Mouse (Mus musculus) hindbrain, embryonic 15.5 days (tissue): ENCODE results near the gene Irf2bp2. TPM values are rescaled to one million over a fixed set of nuclear protein-coding genes. Genes with fewer than 3 reads are reported as not detected.
A peak's percentile ranks its signal among the peaks of the same experiment; 100 is the strongest.

ENCODE experiments used
- ATAC-seq: fragments of 200-750 bp; cut with Nextera tagmentation; 2 replicates; pipeline ENCODE4 v1.8.0; 2017; ENCODE audit warnings: low read depth, moderate number of reproducible peaks, moderate TSS enrichment; ENCODE audit not compliant: low FRiP score
- H3K27ac ChIP-seq: fragments of 300-500 bp; sonication (generic); replicated peaks from 2 replicates; pipeline ENCODE4 v1.5.1; 2015; ENCODE audit warnings: mild to moderate bottlenecking, inconsistent platforms
- H3K27me3 ChIP-seq: fragments of 300-500 bp; sonication (generic); 2 replicates; pipeline ENCODE4 v1.6.1; 2015; ENCODE audit warnings: control low read depth, inconsistent platforms
- H3K36me3 ChIP-seq: fragments of 300-500 bp; sonication (generic); 2 replicates; pipeline ENCODE4 v1.6.1; 2015; ENCODE audit warnings: control low read depth, inconsistent platforms
- H3K4me1 ChIP-seq: fragments of 300-500 bp; sonication (generic); replicated peaks from 2 replicates; pipeline ENCODE4 v1.6.1; 2015; ENCODE audit warnings: control low read depth, inconsistent platforms
- H3K4me2 ChIP-seq: fragments of 300-500 bp; sonication (generic); 2 replicates; pipeline ENCODE4 v1.6.1; 2015; ENCODE audit warnings: moderate library complexity, mild to moderate bottlenecking, inconsistent platforms
- H3K4me3 ChIP-seq: fragments of 300-500 bp; sonication (generic); 2 replicates; pipeline ENCODE4 v1.5.1; 2015; ENCODE audit warnings: mild to moderate bottlenecking, inconsistent platforms
- H3K9ac ChIP-seq: fragments of 300-500 bp; sonication (generic); 2 replicates; pipeline ENCODE4 v1.6.1; 2015; ENCODE audit warnings: inconsistent platforms
- H3K9me3 ChIP-seq: fragments of 300-500 bp; sonication (generic); 2 replicates; pipeline ENCODE4 v1.6.1; 2016; ENCODE audit warnings: control low read depth, inconsistent platforms
- WGBS: fragments of 180-500 bp; shearing (Covaris S2); methylation state at CpG from one replicate; pipeline ENCODE4 v1.1.7; 2015; 5-methylcytosine and 5-hydroxymethylcytosine counted together
- polyA plus RNA-seq: library from polyadenylated mRNA; unstranded; fragments of >200 nt; fragmentation: Nextera tagmentation; extraction: Ambion mirVana; gene quantifications from 2 replicates; pipeline ENCODE4 v1.2.1, GENCODE M21; 2015

The Irf2bp2 gene
- polyA plus RNA-seq, 1 experiment from 2014 or later = 9.1 TPM

GRCm38 (mm10) chr8:126583534-126583933, 10.3 kb downstream of the Irf2bp2 start:
- H3K9ac ChIP-seq = peak overlapping the region; percentile 43; the same call in 1 of the 2 replicates
- no peaks in the 10 kb centered on the region for H3K36me3 ChIP-seq
- no peaks in the 10 kb centered on the region for H3K27me3 ChIP-seq
- H3K27ac ChIP-seq = peak overlapping the region; percentile 82
- H3K4me1 ChIP-seq = peaks cover 62% of the 10 kb centered on the region
- peak overlapping the region; percentile 46 for H3K4me3 ChIP-seq
- WGBS = 2% methylated on average over 13 of the region's 13 CpGs
- no peak for ATAC-seq
- peak overlapping the region; percentile 93 for H3K4me2 ChIP-seq
- no peaks in the 10 kb centered on the region for H3K9me3 ChIP-seq

- peaks cover 57% of the 10 kb centered on the region for H3K4me1 ChIP-seq
- 0 out of 2 replicates have a peak overlapping the region, but pooled peaks have one; percentile 33 for H3K27ac ChIP-seq
- 34% methylated on average over 2 of the region's 2 CpGs for WGBS
Measured at GRCm38 (mm10) chr8:126583018-126583417, 10.8 kb downstream of the Irf2bp2 start.

GRCm38 (mm10) chr8:126582509-126582908, 11.3 kb downstream of the Irf2bp2 start:
- ATAC-seq = no peak
- Histone ChIP-seq H3K27me3 (no peaks in the 10 kb centered on the region), H3K4me3 (no peak overlapping the region), H3K9ac (no peak overlapping the region), H3K4me2 (no peak overlapping the region), H3K36me3 (no peaks in the 10 kb centered on the region), H3K9me3 (no peaks in the 10 kb centered on the region), H3K27ac (0 out of 2 replicates have a peak overlapping the region, but pooled peaks have one; percentile 33), H3K4me1 (peaks cover 51% of the 10 kb centered on the region)
- WGBS = 35% methylated on average over 6 of the region's 6 CpGs

More at GRCm38 (mm10) chr8:126583018-126583417, 10.8 kb downstream of the Irf2bp2 start:
- H3K4me2 ChIP-seq = peak overlapping the region; percentile 93; the same call in 1 of the 2 replicates
- no peak for ATAC-seq
- H3K4me3 ChIP-seq = no peak overlapping the region
- H3K9ac ChIP-seq = no peak overlapping the region
- no peaks in the 10 kb centered on the region for H3K27me3 ChIP-seq
- H3K36me3 ChIP-seq = no peaks in the 10 kb centered on the region
- no peaks in the 10 kb centered on the region for H3K9me3 ChIP-seq

GRCm38 (mm10) chr8:126581662-126582061, 12.1 kb downstream of the Irf2bp2 start:
- no peak for ATAC-seq
- H3K27ac ChIP-seq = no peak overlapping the region
- no peaks in the 10 kb centered on the region for H3K9me3 ChIP-seq
- H3K4me3 ChIP-seq = no peak overlapping the region
- WGBS = 96% methylated on average over 6 of the region's 6 CpGs
- H3K36me3 ChIP-seq = no peaks in the 10 kb centered on the region
- H3K4me1 ChIP-seq = peaks cover 44% of the 10 kb centered on the region
- H3K27me3 ChIP-seq = no peaks in the 10 kb centered on the region
- H3K4me2 ChIP-seq = no peak overlapping the region
- H3K9ac ChIP-seq = no peak overlapping the region

- H3K36me3 ChIP-seq = no peaks in the 10 kb centered on the region
- no peak overlapping the region for H3K4me3 ChIP-seq
- no peak for ATAC-seq
- no peak overlapping the region for H3K4me2 ChIP-seq
- peaks cover 35% of the 10 kb centered on the region for H3K4me1 ChIP-seq
- no peak overlapping the region for H3K9ac ChIP-seq
- H3K27ac ChIP-seq = no peak overlapping the region
- H3K27me3 ChIP-seq = no peaks in the 10 kb centered on the region
- no peaks in the 10 kb centered on the region for H3K9me3 ChIP-seq
- WGBS = 96% methylated on average over 4 of the region's 4 CpGs
Measured at GRCm38 (mm10) chr8:126580826-126581225, 13.0 kb downstream of the Irf2bp2 start.

DNA sequence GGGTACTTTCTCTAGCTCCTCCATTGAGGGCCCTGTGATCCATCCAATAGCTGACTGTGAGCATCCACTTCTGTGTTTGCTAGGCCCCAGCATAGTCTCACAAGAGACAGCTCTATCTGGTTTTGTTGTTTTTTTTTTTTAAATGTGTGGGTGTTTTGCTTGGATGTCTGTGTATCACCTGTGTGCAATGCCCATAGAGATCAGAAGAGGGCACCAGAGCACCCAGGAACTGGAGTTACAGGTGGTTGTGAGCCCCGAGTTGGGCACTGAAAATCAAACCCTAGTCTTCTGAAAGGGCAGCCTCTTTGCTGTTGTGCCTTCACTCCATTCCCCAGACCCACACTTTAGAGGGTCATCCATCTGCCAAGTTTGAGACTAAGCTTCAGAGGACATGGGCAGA, 13.7 kb downstream of the Irf2bp2 start:
- no peak overlapping the region for H3K4me3 ChIP-seq
- no peaks in the 10 kb centered on the region for H3K27me3 ChIP-seq
- no peaks in the 10 kb centered on the region for H3K9me3 ChIP-seq
- no peak overlapping the region for H3K27ac ChIP-seq
- no peaks in the 10 kb centered on the region for H3K36me3 ChIP-seq
- WGBS = 89% methylated on average over 1 of the region's 1 CpGs
- H3K4me2 ChIP-seq = no peak overlapping the region
- ATAC-seq = no peak
- no peak overlapping the region for H3K9ac ChIP-seq
- H3K4me1 ChIP-seq = peaks cover 28% of the 10 kb centered on the region

DNA sequence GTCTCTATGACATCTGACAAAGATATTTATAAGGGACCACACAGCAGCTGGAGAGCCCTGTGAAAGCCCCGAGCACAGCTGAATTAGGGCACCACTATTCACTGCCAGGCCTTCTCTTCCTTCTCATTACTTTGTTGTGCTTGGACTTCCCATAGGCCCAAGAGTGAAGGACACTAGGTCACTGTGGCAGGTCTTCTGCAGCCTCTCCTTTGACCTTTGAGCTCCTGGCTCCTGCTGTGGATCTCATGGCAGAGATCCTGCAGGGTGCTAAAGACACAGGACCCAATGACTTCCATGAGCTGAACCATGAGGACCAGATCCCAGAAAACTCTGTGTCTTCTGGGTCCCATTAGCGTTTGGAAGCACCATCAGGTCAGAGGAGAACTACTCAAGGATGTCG, 15.1 kb downstream of the Irf2bp2 start:
- Histone ChIP-seq H3K4me3 (no peak overlapping the region), H3K4me2 (no peak overlapping the region), H3K36me3 (no peaks in the 10 kb centered on the region), H3K9ac (no peak overlapping the region), H3K27ac (no peak overlapping the region), H3K27me3 (no peaks in the 10 kb centered on the region), H3K4me1 (peaks cover 13% of the 10 kb centered on the region), H3K9me3 (no peaks in the 10 kb centered on the region)
- no peak for ATAC-seq
- 89% methylated on average over 3 of the region's 3 CpGs for WGBS

- H3K27ac ChIP-seq = no peak overlapping the region
- peak; percentile 38; the same call in 1 of the 2 replicates for ATAC-seq
- H3K4me2 ChIP-seq = no peak overlapping the region
- H3K9ac ChIP-seq = no peak overlapping the region
- H3K4me1 ChIP-seq = no peaks in the 10 kb centered on the region
- H3K9me3 ChIP-seq = no peaks in the 10 kb centered on the region
- no peak overlapping the region for H3K4me3 ChIP-seq
- H3K36me3 ChIP-seq = no peaks in the 10 kb centered on the region
- WGBS = 87% methylated on average over 8 of the region's 8 CpGs
- H3K27me3 ChIP-seq = no peaks in the 10 kb centered on the region
Measured at GRCm38 (mm10) chr8:126576919-126577318, 16.9 kb downstream of the Irf2bp2 start.

GRCm38 (mm10) chr8:126576086-126576485, 17.7 kb downstream of the Irf2bp2 start:
- Histone ChIP-seq H3K9me3 (no peaks in the 10 kb centered on the region), H3K27me3 (no peaks in the 10 kb centered on the region), H3K4me1 (no peaks in the 10 kb centered on the region), H3K4me3 (no peak overlapping the region), H3K9ac (no peak overlapping the region), H3K4me2 (no peak overlapping the region), H3K36me3 (no peaks in the 10 kb centered on the region), H3K27ac (no peak overlapping the region)
- no peak for ATAC-seq

DNA sequence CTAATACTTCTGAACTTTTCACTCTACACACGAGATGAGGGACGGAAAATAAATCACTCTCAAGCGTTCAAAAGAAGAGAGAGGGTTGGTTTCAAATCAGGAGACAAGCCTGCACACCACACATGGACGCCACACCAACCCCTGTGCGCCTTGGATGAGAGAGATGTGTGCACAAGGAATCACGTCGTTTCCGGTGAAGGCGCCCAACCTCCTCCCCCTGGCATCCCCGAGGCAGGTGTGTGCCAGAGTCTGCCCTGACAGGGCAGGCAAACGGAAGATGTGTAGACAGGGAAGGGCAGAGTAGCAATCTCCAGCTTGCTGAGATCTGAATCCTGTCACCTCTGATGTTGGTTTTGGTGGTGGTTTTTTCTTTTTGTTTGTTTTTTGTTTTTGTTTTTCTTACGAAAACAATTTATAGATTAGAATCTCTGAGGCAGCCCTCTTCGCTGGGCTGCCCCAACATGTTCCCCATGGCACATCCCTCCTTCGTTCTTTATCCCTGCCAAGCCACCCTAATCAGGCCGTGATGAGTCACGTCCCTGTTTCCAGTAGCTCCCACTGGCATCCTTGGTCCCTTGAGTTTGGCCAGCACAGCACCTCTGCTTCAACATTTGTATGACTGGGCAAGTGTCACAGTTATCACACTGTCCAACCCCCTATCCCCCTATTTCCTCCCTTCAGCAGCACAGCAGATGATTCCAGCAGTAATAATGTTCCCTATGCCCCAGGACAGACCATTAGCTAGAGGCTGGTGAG, 18.7 kb downstream of the Irf2bp2 start:
- Histone ChIP-seq H3K4me1 (peaks cover 8% of the 10 kb centered on the region), H3K4me3 (no peak overlapping the region), H3K27ac (no peak overlapping the region), H3K9ac (no peak overlapping the region), H3K4me2 (no peak overlapping the region), H3K27me3 (no peaks in the 10 kb centered on the region), H3K36me3 (no peaks in the 10 kb centered on the region), H3K9me3 (no peaks in the 10 kb centered on the region)
- ATAC-seq = no peak
- WGBS = 89% methylated on average over 16 of the region's 16 CpGs

GRCm38 (mm10) chr8:126573878-126574277, 19.9 kb downstream of the Irf2bp2 start:
- 92% methylated on average over 4 of the region's 4 CpGs for WGBS
- peaks cover 14% of the 10 kb centered on the region for H3K4me1 ChIP-seq
- H3K27me3 ChIP-seq = no peaks in the 10 kb centered on the region
- H3K4me2 ChIP-seq = no peak overlapping the region
- H3K36me3 ChIP-seq = no peaks in the 10 kb centered on the region
- H3K4me3 ChIP-seq = no peak overlapping the region
- ATAC-seq = no peak
- no peak overlapping the region for H3K9ac ChIP-seq
- no peak overlapping the region for H3K27ac ChIP-seq
- no peaks in the 10 kb centered on the region for H3K9me3 ChIP-seq

DNA sequence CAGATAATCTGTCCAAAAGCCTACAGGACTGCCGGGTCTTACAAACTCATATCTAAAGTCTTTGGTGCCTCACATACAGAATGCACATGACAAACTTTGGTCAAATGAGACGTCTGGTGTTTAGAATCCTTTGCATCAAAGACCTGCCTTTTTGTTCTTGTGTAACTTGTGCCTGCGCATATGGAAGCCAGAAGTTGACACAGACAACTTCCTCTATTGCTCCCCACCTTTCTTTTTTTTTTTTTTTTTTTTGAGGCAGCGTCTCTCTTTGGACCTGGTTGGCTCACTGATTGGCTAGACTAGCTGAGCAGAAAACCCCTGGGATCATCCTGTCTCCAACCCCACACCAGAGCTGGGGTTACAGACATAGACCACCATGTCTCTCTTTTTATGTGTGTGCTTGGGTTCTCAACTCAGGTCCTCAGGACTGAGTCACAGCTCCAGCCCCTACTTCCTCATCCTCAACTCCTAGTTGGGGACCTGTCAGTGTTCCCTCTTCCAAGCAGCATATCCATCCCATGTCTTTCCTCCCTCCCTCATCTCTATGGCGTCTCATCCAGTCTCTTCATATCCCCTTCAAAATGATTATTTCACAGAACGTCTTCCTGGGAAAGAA, 20.6 kb downstream of the Irf2bp2 start:
- H3K27me3 ChIP-seq = no peaks in the 10 kb centered on the region
- peaks cover 14% of the 10 kb centered on the region for H3K4me1 ChIP-seq
- H3K9me3 ChIP-seq = no peaks in the 10 kb centered on the region
- no peak overlapping the region for H3K4me2 ChIP-seq
- 92% methylated on average over 6 of the region's 6 CpGs for WGBS
- no peak overlapping the region for H3K9ac ChIP-seq
- H3K4me3 ChIP-seq = no peak overlapping the region
- no peaks in the 10 kb centered on the region for H3K36me3 ChIP-seq
- no peak overlapping the region for H3K27ac ChIP-seq
- no peak for ATAC-seq
